Mouse (Mus musculus) adrenal gland, adult (tissue): ENCODE measurements at regions not wholly inside any gene's neighbourhood (a gene's known extent, or its start where the extent isn't known, plus 50 kb on each side); places are given as distances from the start of the nearest gene placed in this dataset.
"Not testable (repeated sequence)": the region's sequence is repeated elsewhere in the genome, so short reads cannot be mapped to it uniquely, and the experiment has no call there.

ENCODE experiments used
- DNase-seq, 2 experiments: peaks; one replicate each; pipeline ENCODE4 v3.0.0; 2022 to 2023; ENCODE audit warnings: low spot score in 1 of 2; ENCODE audit not compliant: inconsistent age in 2 of 2

DNA sequence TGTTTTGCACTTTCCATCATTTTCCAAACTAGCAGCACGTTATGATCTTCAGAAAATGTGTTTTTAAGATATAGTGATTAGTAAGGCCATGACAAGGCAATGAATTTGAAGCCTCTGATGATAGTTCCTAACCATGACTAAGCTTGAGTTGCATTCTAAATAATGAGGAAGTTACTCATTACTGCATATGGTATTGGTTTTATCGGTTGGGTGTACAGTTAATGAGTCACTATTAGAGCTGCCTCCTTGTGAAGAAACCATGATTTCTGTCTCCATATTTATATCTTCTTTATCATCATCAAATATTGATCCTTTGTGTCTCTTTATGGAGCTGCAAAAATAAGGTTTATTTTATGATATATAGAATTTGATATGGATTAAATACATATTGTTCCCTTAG, 4763.5 kb upstream of the Gm7489 start:
- DNase-seq = no peak

DNA sequence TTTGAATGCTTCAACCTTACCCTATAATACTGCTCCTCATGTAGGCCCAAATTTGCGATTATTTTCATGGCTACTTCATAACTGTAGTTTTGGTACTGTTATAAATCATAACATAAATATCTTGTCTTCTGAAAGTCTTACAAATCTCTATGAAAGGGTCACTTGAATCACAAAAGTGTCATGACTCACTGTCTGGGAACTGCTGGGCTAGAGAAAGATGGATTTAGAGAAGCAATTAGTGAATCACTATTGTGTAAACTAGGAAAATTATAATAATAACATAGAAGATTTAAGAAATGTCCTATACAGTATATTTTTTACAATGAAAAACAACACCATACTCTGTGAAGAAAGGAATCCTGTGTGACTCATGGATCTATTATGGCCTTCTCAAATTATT, 4738.3 kb upstream of the Gm7489 start:
- DNase-seq = no peak

DNA sequence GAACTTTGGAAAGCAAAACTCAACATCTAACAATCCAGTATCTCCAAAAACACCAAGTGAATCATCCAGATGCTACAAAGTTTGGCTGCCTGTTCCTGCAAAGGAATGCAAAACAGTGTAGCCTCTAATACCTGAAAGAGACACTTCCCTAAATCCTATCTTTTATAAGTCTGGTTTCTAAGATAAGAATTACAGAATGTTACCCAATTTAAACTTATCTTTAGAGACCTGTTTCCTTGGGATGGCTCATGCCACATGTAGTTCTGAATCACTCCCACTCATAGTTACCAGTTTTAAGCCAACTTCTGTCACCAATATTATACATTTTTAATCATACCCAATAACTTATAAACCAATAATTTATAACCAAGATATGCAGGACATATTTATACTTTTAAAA, 4732.7 kb upstream of the Gm7489 start:
- no peak for DNase-seq

DNA sequence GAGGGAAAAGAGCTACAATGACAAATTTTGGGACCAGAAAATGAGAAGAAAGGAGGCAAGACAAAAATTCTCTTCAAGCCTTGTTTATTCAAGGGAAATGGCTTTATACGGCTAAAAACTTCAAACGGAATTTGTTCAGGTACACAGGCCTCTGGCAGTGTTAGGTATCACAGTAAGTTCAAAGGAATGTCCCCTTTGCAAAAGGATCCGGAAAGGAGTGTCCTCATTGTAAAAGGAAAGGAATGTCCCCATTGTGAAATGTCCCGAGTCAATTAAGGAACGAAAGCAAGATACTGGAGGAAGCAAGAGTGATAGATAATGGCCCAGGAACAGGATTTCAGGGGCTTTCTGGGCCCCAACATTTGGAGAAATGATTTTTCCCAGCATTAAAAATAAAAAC, 4730.7 kb upstream of the Gm7489 start:
- no peak for DNase-seq

DNA sequence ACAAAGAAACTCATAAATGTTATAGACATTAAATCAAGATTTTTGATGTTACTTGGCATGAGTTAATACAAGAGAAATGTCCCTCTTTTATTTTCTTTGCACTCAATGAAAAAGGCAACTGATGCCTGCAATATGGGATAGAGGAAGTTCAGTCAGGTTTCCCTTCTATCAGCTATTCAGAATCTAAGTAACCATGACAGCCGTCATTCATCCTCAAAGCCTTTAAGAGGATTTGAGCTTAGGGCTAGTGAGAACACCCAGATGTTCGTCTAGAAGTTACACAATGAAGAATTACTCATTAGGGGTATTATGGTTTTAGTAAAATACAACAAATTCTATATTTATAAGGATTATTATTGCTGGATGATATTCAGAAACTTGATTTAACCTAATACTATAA, 4693.2 kb upstream of the Gm7489 start:
- no peak for DNase-seq

DNA sequence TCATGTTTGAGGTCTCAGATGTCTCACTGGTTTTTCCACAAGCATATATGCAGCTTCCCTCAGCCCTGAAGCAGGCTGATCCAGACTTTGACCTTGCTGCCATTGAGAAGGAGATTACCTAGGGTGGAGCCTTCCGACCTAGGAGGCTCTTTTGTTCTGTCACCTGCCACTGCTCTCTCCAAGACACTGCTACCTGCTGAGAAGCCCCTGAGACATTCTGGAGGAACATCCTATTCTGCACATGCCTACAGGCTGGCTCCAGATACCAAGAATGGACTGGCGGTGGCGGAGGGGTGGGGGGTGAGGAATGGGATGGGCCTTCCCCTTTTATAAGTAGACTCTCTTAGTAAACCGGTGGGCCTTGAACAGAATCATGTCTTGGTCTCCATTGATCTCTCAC, 4692.1 kb upstream of the Gm7489 start:
- not testable (repeated sequence) for DNase-seq

DNA sequence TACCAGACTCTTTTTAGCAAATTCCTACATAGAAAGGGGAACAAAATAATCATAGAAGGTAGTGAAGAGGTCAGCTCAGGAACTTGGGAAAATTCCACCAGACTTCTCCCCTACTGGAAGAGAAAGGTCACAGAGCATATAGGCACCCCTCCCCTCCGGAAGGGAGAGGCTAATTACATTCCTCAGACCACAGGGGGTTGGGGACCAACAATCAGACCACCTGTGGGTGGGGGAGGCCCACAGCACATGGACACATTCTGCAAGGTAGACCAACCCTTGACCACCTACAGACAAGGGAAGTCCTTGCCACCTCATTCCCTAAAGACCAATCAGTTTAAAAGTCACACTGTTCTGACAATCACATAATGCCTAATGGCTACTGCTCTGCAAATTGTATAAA, 4655.6 kb upstream of the Gm7489 start:
- no peak for DNase-seq

DNA sequence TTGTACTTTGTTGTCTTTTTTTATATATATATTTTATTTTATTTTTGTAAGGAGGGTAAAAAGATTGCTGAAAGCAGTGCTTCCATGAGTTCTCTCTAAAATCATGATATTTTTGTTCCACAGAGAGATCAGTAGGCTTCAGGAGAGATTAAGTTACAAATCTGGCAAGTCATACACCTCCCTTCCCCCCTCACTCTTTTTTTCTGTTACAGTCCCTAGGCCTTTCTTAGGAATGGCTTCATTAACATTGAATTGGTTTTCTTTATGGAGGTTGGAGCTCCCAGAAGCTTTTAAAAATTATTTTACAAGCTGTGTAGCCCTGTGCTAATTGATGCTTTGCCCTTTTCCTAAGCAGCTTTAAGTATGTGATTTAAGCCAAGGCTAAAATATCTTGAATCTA, 4653.9 kb upstream of the Gm7489 start:
- DNase-seq = no peak

DNA sequence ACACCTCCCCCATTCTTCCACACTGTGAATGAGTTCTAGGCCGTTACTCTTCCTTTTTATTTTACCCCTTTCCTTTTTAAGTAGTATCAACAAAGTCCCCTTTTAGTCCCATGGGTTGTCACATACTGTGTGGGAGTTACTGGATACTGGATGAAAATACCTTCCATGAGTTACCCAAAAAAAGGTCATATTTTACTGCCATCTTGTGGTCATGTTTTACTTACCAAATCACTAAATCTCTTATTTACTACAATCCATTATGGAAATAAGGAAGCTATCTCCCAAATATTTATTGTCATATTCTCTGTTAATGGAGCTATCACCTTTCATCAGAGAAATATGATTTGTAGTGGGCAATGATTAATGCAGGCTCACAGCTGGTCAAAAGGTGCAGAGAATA, 4614.5 kb upstream of the Gm7489 start:
- peak in 1 of 2 experiments; percentile 15 for DNase-seq
